Mouse (Mus musculus) kidney, postnatal 4 days (tissue): ENCODE results near the gene Gm3020.
"Not testable (repeated sequence)": the region's sequence is repeated elsewhere in the genome, so short reads cannot be mapped to it uniquely, and the experiment has no call there.

Experiments used
- DNase-seq, 2 experiments: peaks; one replicate each; pipeline ENCODE4 v3.0.0; 2021; ENCODE audit warnings: mixed read lengths in 2 of 2

Gene Gm3020

GRCm38 (mm10) chr14:3651730-3652129 lies at the start of gene Gm3020:
Gene Gm3020 (plus strand): TSS chr14:3652030.
- DNase-seq = not testable (repeated sequence)

GRCm38 (mm10) chr14:3634212-3634611 lies 17.6 kb upstream of the Gm3020 start, which contains the start of gene Gm3012:
Gene Gm3012 (plus strand): TSS chr14:3634512.
- DNase-seq = not testable (repeated sequence)

GRCm38 (mm10) chr14:3688483-3688882 lies 36.7 kb downstream of the Gm3020 start, which contains the start of gene Gm3043:
Gene Gm3043 (plus strand): TSS chr14:3688783.
- DNase-seq = not testable (repeated sequence)
